Mouse (Mus musculus) spleen, adult 2 months (tissue): ENCODE measurements around the gene Trappc6b. TPM values are rescaled to one million over a fixed set of nuclear protein-coding genes. Genes with fewer than 3 reads are reported as not detected.

ENCODE experiments used
- DNase-seq, 2 experiments: peaks; one replicate each; pipeline versions ENCODE4 v3.0.0 to v3.0.0-alpha.2; 2012 to 2021; ENCODE audit warnings: low spot score in 2 of 2, low read depth in 1 of 2
- H3K27ac ChIP-seq: fragments of 200-500 bp; 2 replicates; pipeline ENCODE4 v1.5.1; 2012; ENCODE audit warnings: low read length, inconsistent platforms; ENCODE audit not compliant: insufficient read depth
- H3K27me3 ChIP-seq: fragments of 200-500 bp; 2 replicates; pipeline ENCODE4 v1.6.1; 2012; ENCODE audit warnings: mild to moderate bottlenecking, moderate library complexity, low read length, inconsistent platforms; ENCODE audit not compliant: control insufficient read depth, insufficient read depth
- H3K36me3 ChIP-seq: fragments of 200-500 bp; 2 replicates; pipeline ENCODE4 v1.6.1; 2012; ENCODE audit warnings: mild to moderate bottlenecking, low read length, inconsistent platforms; ENCODE audit not compliant: control insufficient read depth, insufficient read depth
- H3K4me1 ChIP-seq: fragments of 200-500 bp; 2 replicates; pipeline ENCODE4 v1.6.1; 2011; ENCODE audit warnings: inconsistent platforms; ENCODE audit not compliant: control insufficient read depth, insufficient read depth, insufficient read length
- H3K4me3 ChIP-seq: fragments of 200-500 bp; 2 replicates; pipeline ENCODE4 v1.5.1; 2011; ENCODE audit warnings: mild to moderate bottlenecking, inconsistent platforms; ENCODE audit not compliant: insufficient read depth, insufficient read length; ENCODE audit errors: extremely low read depth
- CTCF ChIP-seq: fragments of 200-500 bp; IDR thresholded peaks from 2 replicates; pipeline ENCODE4 v1.5.1; 2011; ENCODE audit warnings: mild to moderate bottlenecking, inconsistent platforms; ENCODE audit not compliant: insufficient read depth, insufficient read length, insufficient replicate concordance; ENCODE audit errors: extremely low read depth
- POLR2A ChIP-seq: fragments of 200-500 bp; IDR thresholded peaks from 2 replicates; pipeline ENCODE4 v1.6.1; 2011; ENCODE audit warnings: low read depth, low read length, inconsistent platforms
- WGBS: fragments of 180-500 bp; shearing (Covaris S2); methylation state at CpG from one replicate; pipeline ENCODE4 v1.1.7; 2018; 5-methylcytosine and 5-hydroxymethylcytosine counted together
- polyA plus RNA-seq: library from polyadenylated mRNA; depleted of rRNA; stranded (reverse); fragments of >200 nt; gene quantifications from 2 replicates; pipeline ENCODE4 v1.2.3, GENCODE M21; 2012

Gene Trappc6b
- polyA plus RNA-seq, 1 experiment = 62.8 TPM

DNA sequence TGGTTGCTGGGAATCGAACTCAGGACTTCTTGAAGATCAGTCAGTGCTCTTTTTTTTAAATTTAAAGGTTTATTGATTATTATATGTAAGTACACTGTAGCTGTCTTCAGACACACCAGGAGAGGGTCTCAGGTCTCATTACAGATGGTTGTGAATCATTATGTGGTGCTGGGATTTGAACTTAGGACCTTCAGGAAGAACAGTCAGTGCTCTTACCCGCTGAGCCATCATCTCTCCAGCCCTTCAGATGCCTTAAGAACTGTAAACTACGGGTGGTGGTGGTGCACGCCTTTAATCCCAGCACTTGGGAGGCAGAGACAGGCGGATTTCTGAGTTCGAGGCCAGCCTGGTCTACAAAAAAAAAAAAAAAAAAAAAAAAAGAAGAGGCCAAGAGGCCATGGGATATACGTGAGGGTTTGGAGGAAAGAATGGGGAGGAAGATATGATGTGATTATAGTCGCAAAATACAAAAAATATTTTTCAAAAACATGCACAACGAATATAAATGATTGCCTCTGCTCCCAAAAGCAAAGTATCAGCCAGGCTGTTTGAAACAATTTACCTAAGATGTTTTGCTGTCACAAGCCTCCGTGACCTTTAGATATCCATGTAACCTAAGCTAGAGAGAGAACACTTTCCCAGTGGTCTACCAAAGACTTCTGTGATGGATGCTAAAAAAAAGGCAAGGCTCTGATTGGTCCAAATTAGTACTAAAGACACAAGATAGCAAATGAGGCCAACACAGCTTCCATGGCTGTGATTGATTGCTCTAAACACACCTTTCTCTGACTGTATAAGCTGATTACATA lies 21.9 kb downstream of the Trappc6b start:
- WGBS = 90% methylated on average over 10 of the region's 10 CpGs
- peaks cover 8% of the 10 kb centered on the region for H3K36me3 ChIP-seq
- no peaks in the 10 kb centered on the region; the same call in 1 of the 2 replicates for H3K4me1 ChIP-seq
- no peak overlapping the region for H3K4me3 ChIP-seq
- peak overlapping the region; percentile 81; the same call in 1 of the 2 replicates for H3K27ac ChIP-seq
- no peaks in the 10 kb centered on the region for H3K27me3 ChIP-seq
- TF ChIP-seq CTCF = no peak
- no peak for TF ChIP-seq POLR2A
- DNase-seq = no peak

DNA sequence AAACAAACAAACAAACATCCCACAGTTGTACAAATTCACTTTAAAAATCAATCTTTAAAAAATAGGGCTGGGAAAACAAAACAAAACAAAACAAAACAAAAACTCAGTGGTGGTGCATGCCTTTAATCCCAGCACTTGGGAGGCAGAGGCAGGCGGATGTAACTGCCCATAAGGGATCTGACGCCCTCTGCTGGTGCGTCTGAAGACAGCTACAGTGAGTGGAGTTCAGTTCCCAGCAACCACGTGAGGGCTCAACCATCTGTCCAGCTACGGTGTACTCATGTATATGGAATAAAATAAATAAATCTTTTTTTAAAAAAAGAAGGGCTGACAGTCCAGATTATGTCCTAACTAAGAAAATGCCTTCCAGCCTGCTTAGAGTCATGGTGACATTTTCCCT lies 29.2 kb downstream of the Trappc6b start:
- 68% methylated on average over 5 of the region's 5 CpGs for WGBS
- Histone ChIP-seq H3K27me3 (no peaks in the 10 kb centered on the region), H3K4me3 (no peak overlapping the region), H3K27ac (no peak overlapping the region), H3K4me1 (no peaks in the 10 kb centered on the region), H3K36me3 (peaks cover 4% of the 10 kb centered on the region; the same call in 1 of the 2 replicates)
- TF ChIP-seq CTCF (no peak), POLR2A (no peak)
- DNase-seq = peak in 1 of 2 experiments; percentile 16

DNA sequence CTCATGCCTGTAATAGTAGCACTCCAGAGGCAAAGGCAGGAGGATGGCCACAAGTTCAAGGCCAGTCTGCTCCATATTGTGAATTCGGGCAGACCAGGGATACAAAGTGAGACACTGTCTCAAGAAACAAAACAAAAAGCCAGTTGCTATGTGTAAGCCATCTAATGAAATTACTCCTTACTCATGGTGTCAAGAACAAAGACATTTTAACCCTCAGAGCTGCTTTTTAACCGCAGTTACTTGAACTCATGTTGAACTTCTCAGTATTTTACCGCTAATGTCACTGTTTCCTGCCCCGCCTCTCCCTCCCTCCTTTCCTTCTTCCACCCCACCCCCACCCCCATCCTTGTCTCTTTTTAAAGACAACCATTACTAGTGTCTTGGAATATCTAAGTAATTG lies 40.0 kb downstream of the Trappc6b start:
- Histone ChIP-seq H3K4me3 (no peak overlapping the region), H3K4me1 (no peaks in the 10 kb centered on the region), H3K27ac (no peak overlapping the region), H3K36me3 (peaks cover 22% of the 10 kb centered on the region), H3K27me3 (no peaks in the 10 kb centered on the region)
- DNase-seq = no peak
- WGBS = 44% methylated on average over 4 of the region's 4 CpGs
- no peak for TF ChIP-seq CTCF
- no peak for TF ChIP-seq POLR2A

DNA sequence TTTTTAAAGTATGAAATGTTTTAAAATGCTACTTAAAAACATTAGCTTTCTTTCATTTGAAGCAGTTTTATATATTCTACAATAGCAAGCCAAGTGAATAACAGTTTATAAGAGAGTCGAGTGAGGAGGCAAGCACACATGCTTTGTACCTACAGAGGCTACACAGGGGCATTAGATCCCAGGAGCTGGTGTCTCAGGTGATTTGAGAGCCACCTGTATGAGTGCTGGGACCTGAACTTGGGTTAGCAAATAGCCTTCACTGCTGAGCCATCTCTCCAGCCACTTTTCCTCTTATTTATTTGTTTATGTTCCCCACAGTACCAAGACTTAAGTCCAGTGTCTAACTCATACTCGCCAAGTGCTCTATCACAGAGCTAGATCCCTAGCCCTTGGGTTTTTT lies 41.4 kb downstream of the Trappc6b start:
- Histone ChIP-seq H3K27ac (no peak overlapping the region), H3K36me3 (peaks cover 21% of the 10 kb centered on the region), H3K27me3 (no peaks in the 10 kb centered on the region), H3K4me3 (no peak overlapping the region), H3K4me1 (no peaks in the 10 kb centered on the region)
- TF ChIP-seq POLR2A = no peak
- TF ChIP-seq CTCF = no peak
- DNase-seq = no peak
- WGBS = 90% methylated on average over 2 of the region's 2 CpGs

DNA sequence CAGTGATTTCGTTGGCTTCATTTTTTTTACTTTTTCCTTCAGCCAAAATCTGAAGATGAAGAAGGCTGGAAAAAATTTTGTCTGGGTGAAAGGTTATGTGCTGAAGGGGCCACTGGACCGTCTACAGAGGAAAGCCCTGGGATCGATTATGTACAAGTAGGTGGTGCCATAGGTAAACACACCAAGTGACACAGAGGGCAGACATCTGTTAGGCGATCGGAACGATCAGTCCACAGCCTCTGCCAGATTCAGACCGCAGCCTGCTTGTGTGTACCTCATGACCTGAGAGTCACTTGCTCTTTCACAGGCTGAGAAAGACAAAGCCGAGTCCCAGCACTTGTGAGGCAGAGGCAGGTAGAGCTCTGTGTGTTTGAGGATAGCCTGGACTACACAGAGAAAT lies 43.3 kb downstream of the Trappc6b start:
- Histone ChIP-seq H3K4me3 (no peak overlapping the region), H3K27me3 (no peaks in the 10 kb centered on the region), H3K4me1 (no peaks in the 10 kb centered on the region), H3K36me3 (peaks cover 17% of the 10 kb centered on the region), H3K27ac (no peak overlapping the region)
- TF ChIP-seq CTCF (no peak), POLR2A (no peak)
- no peak for DNase-seq
- 96% methylated on average over 8 of the region's 8 CpGs for WGBS

DNA sequence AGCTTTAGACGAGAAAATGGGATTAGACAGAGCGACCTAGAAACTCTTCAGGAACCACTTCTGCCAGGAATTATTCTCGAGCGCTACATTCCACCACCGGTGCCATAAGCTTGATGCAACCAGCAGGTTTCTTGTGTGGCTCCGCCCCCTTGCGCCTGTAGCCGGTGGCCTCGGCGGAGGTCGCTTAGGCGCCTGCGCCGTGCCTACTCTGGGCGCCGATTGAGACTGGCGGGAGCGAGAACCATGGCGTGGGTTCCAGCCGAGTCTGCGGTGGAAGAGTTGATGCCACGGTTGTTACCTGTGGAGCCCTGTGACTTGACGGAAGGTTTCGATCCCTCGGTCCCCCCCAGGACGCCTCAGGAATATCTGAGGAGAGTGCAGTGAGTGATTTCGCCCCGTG lies 48.0 kb downstream of the Trappc6b start, which contains the start of gene Gemin2:
Gemin2 (plus strand) TSS at position 160 of the 400 bp plus-strand sequence.
- peak; percentile 55 for TF ChIP-seq POLR2A
- TF ChIP-seq CTCF = no peak
- Histone ChIP-seq H3K27ac (peak within 1 kb of the TSS; percentile 61), H3K4me1 (no peaks in the 10 kb centered on the region), H3K36me3 (peaks cover 3% of the 10 kb centered on the region; the same call in 1 of the 2 replicates), H3K27me3 (no peaks in the 10 kb centered on the region), H3K4me3 (peak within 1 kb of the TSS; percentile 68)
- under 1% methylated on average over 28 of the region's 28 CpGs for WGBS
- DNase-seq = peak; percentile 80 to 89

DNA sequence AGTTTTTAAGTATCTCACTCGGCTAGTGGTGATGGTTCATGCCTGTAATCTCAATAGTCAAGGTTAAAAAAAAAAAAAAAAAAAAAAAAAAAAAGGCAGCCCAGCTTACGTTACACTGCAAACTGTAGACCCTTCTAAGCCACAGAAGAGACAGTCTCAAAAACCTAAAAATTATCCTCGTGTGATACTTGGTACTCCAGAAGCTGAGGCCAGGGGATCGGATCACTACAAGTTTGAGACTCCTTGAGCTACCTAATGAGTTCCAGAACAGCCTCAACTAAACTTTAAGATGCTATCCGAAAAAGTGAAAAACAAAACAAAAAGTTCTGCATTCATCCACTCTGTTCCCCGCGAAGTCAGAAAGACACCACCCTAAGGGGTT lies 48.6 kb downstream of the Trappc6b start:
- Histone ChIP-seq H3K4me3 (peak overlapping the region; percentile 55), H3K27me3 (no peaks in the 10 kb centered on the region), H3K36me3 (no peaks in the 10 kb centered on the region), H3K27ac (peak overlapping the region; percentile 61; the same call in 1 of the 2 replicates), H3K4me1 (no peaks in the 10 kb centered on the region)
- WGBS = 2% methylated on average over 7 of the region's 7 CpGs
- DNase-seq = peak in 1 of 2 experiments; percentile 8
- TF ChIP-seq POLR2A (no peak), CTCF (no peak)
